Mouse (Mus musculus) adrenal gland (tissue): ENCODE results near the gene Pkp4.

Source experiments
- intact Hi-C: fragments of 180-260 bp; cut with DNase I; formaldehyde crosslinking; loops from one replicate; pipeline ENCODE4 v1.15.1; 2025

Gene Pkp4

DNA sequence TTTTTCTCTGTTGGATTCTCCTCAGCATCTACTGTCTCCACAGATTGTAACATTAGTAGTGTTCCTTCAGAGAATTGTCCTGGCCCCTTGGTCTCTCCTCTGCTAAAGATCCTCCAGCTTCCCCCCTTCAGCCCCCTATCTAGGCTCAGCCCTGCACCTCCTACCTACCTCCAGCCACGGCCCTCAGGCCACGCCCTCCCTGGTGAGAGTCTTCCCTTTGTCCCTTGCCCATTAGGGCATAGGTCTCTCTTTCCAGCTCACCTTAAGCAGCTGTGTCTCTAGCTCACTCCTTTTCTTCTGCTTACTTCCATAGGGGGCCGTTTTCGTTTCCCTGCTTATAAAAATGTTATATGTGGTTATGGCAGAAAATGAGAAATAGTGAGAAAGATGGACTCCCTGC lies 22.9 kb downstream of the Pkp4 start:
- intact Hi-C loops, result no loop called here

DNA sequence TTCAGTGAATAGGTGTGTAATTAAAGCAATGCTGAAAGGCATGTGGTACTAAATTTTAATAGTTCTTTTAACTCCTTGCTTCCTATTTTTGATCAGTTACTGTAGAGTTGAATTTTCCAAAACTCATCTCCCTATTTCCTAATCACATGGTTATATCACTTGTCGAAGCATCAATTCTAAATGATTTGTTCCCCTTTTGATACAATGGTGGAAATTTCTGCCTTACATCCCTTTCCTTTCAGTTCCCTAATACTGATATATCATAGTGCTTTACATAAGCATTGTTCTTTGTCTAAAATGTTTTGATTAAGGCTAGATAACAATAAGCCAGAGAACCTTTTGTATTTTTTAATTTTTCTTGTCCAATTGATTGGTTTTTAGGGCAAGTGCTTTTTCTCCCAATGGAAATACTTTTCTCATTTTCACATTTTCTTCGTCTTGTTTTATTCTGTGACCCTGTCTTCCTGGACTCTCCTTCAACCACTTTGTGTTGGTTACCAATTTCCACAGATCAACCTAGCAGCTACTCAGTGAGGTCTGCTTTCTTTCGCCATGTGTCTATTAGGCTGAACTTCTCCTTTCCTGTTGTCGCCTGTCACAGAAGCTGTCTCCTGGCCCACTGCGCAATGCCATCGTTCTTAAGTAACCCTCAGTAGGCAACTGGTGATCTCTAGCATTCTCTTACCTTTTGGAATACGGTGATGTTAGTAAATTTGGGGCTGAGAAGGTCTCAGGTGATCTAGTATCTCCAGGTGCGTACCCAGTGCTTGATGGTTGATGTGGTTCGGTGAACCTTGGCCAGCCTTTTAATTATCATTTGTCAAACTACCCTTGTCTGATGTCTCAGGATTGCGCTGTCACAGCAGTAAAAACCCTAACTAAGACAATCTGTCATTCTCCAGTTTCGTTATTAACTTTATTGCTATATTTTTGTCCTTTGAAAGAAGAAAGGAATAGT lies 23.7 kb downstream of the Pkp4 start:
- intact Hi-C loops, result no loop called here

GRCm38 (mm10) chr2:59186122-59186521 lies 25.5 kb downstream of the Pkp4 start:
- intact Hi-C loops, result no loop called here

GRCm38 (mm10) chr2:59186966-59187365 lies 26.3 kb downstream of the Pkp4 start:
- intact Hi-C loops, result no loop called here

DNA sequence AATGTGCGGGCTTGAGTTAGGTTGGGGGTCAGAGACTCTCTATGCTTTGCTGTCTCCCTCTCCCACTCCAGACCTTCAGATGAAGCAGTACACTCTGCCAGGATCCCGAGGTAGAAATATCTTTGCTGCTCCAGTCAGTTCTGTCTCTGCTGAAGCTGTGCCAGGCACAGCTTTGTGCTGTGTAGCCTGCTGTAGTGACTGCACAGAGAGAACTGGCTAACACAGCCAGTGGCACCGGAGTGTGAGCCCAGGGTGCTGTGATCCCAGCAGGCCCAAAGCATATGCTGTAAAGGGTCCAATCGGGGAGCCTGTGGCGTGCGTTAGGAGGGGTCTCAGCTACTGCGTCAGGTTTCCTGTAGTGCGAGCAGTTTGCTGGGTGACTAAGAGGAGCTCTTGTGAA lies 27.7 kb downstream of the Pkp4 start:
- intact Hi-C loops, result no loop called here

DNA sequence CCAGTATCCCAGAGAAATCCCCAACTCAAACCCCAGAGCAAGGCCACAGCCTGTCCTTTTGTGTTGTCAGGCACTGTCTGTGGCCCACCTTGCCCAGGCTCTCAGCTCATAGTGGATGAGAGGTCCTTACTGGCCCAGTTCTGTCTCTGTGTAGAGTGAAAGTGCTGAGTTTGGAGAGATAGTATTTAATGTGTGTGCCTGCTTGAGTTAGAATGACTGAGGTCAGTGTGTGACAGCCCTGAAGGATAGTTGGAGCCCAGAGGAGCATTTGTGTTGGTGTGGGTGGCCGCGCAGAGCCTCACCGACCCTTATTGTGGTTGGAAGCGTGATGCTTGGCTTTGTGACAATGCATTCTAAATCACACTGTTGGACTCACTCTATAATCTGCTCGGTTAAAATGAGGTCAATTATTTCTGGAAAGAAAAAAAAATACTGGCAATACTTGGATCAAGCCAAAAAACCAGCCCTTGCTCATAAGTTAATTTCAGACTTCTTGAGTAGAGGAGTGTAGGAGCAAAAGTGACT lies 29.1 kb downstream of the Pkp4 start:
- intact Hi-C loops, result no loop called here

DNA sequence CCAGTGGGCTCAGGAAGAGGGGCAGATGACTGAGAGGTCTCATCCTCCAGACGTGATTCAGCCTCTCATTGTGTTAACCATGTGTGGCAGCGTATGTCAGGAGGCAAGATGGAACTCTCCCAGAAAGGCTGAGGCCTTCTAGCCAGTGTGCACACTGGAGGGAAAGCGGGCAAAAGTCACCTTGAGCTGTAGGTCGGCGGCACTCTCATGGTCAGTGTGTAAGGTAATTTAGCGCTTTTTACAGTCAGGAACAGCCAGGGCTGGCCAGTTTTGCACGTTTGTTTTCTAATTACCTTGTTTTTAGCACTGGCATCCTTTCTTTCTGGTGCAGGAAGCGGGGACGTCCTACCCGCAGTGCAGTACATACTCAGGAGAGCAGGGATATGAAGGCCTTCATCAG lies 29.5 kb downstream of the Pkp4 start:
- intact Hi-C loops, result no loop called here

GRCm38 (mm10) chr2:59191466-59191865 lies 30.8 kb downstream of the Pkp4 start:
- intact Hi-C loops, result no loop called here

GRCm38 (mm10) chr2:59193117-59193516 lies 32.5 kb downstream of the Pkp4 start:
- intact Hi-C loops, result no loop called here

DNA sequence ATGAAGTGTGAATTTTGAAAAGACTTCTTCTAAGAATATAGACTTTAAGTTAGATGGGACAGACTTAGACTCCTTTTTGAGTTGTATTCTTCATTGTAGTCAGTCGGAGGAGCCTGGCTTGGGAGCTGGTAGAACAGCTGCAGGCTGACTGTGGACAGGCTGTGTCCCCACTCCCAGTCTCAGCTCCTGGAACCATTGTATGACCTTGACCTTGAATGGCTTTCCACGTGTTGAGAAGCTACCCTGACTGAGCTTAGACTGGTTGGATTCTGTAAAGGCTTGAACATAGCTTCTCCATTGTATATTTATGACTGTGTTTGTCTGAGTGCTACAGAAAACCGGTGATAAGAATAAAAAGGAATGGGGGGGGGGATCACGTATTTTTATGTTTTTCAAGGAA lies 36.5 kb downstream of the Pkp4 start:
- intact Hi-C loops, result no loop called here

- intact Hi-C loops, result no loop called here
Observed at GRCm38 (mm10) chr2:59199476-59199976, 38.9 kb downstream of the Pkp4 start.

DNA sequence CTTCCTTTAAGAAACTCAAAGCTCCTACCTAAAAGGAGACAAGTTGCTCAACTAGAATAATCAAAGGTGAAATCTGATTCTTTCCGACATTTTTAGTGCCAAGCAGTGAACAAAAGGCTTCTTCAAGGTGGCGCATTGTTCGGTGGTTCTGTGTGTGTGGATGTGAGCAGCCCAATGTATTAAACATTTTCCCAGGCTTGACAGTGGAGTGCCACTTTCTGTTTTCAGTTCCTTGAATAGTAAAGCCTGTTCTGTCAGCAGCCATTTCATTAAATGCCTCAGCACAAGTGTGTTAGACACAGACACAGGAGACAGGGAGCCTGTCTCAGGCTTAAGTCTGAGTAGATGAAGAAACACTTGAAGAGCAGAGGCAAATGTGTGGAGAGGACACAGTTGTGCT lies 39.9 kb downstream of the Pkp4 start:
- intact Hi-C loops, result no loop called here

DNA sequence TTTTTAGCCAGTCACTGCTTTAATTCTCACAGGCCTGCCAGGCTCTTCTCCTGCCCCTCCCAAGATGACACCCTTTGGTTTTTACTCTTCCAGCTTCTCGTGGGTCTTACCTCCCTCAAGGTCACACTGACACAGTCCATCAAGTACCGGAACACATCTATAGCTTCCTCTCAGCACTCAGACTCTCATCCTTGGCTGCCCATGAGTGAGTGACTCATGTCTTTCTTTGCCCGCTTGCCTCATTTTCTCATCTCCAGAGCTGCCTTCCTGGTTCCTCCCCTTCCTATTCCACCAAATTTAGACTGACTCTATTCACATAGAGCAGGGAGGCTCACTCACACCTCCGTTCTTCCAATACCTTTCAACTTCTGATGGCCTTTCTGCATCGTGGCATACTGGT lies 42.3 kb downstream of the Pkp4 start:
- intact Hi-C loops, result no loop called here

DNA sequence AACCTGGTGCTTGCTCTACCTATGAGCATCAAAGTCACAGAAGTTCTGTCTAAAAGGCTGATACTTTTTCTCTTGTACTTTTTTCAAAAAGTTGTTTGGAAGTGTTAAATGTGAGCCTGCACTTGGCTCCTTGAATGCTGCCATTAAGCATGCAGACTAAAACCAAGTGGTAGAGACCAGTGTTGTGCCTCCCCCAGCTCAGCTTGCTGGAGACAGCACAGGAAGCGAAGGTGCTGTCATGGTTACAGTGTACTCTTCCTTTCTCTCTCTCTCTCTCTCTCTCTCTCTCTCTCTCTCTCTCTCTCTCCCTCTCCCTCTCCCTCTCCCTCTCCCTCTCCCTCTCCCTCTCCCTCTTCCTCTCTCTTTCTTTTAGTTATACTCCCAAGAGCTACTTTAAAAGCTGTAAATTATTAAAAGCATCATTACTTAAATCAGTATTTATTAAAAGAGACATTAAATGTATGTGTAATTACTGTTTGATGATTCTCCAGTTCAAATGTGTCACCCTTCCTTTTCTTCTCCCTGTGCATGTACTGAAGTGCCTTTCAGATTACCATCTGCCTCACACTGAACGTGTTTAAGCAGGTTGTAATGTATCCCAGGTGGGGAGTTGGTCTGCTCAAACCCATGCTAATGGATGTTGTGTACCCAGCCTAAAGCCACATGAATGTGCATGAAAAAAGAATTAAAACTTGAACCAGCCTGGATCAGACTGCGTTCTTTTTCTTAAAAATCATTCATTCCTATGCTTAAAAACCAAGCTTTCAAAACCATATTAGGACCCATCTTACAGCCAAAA lies 43.2 kb downstream of the Pkp4 start:
- intact Hi-C loops, result no loop called here

DNA sequence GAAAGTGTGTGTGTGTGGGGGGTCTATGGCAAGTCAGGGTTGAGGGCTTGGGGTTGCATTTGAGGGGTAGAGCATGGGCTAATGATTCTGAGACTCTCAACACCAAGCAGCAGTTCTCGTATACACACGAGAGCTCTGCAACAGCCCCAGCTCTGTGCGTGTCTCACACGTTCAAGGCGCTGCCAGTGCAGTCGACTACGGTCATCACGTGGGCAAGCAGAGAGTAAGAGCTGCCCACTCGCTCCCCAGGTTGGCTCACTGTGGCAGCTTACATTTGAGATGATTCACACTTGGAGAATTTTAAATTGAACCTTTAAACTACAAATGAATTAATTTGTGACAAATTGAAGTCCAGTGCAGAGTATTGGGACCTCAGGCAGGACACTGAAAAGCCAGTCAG lies 44.4 kb downstream of the Pkp4 start:
- intact Hi-C loops, result no loop called here

- intact Hi-C loops, result no loop called here
Observed at GRCm38 (mm10) chr2:59206190-59206589, 45.5 kb downstream of the Pkp4 start.

DNA sequence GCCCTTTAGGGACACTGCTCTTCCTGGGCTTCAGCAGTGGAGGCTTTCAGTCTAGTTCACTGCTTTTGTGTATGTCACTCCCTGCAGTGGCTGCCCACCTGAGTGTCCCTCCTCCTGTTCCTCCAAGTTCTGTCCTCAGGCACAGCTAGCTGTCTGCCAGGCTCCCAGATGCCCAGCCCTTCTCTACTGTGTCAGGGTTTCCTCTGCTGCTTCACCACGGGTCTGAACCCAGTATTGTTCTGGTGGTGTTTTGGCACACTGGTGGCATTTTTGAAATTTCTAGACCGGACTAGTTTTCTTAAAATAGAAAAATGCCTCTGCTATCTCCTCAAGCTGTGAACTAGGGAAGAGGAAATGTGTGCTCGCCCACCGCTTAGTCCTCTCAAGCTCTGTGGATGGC lies 46.6 kb downstream of the Pkp4 start:
- intact Hi-C loops, result no loop called here

DNA sequence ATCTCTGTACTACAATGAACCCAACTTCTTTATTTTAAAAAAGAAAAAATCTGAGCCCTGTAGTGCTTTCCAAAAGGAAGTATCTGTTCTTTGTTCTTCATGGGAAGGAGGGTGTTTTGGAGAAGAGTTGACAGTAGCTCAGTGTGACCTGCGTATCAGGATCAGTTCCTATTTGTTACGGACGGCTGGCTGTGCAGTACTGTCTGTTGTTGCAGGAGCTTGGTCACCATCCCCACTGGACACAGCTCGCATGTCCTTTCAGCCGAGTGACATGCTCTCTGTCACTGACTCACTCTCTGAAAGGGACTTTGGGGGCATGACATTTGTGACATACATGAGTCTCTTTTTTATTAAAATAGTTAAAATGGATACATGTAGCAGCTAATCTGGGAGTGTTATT lies 47.1 kb downstream of the Pkp4 start:
- intact Hi-C loops, result no loop called here

GRCm38 (mm10) chr2:59208276-59208675 lies 47.6 kb downstream of the Pkp4 start:
- intact Hi-C loops, result no loop called here

DNA sequence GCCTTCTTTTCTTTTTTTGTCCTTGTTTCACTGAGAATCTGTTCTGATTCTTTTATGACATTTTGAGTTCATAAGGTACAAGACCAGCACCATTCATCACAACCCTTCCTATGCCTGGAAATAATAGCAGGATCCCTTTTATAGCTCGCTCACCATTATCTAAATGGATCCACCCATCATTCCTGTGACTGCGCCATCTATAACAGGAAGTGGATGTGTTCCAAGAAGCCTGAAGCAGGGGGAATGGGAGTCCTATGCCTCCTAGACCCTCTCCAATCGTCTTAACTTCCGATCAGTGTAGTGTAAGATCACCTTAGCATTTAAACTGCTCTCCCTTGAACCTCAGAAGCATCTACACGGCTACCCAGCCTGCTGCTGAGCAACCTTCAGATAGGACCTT lies 50.4 kb downstream of the Pkp4 start:
- intact Hi-C loops, result no loop called here

- intact Hi-C loops, result no loop called here
Observed at GRCm38 (mm10) chr2:59212430-59212829, 51.8 kb downstream of the Pkp4 start.

- intact Hi-C loops, result no loop called here
Observed at GRCm38 (mm10) chr2:59212846-59213245, 52.2 kb downstream of the Pkp4 start.
